Mouse (Mus musculus) olfactory bulb, adult 2 months (tissue): ENCODE results near the gene Il1f5.

ENCODE experiments used
- CTCF ChIP-seq: fragments of 200-500 bp; IDR thresholded peaks from 2 replicates; pipeline ENCODE4 v1.5.1; 2012; ENCODE audit warnings: low read depth, mild to moderate bottlenecking, low read length, moderate library complexity; ENCODE audit not compliant: insufficient read depth
- POLR2A ChIP-seq: fragments of 200-500 bp; IDR thresholded peaks from 2 replicates; pipeline ENCODE4 v1.6.1; 2012; ENCODE audit warnings: mild to moderate bottlenecking, low read depth, low read length, moderate library complexity; ENCODE audit not compliant: insufficient read depth

DNA sequence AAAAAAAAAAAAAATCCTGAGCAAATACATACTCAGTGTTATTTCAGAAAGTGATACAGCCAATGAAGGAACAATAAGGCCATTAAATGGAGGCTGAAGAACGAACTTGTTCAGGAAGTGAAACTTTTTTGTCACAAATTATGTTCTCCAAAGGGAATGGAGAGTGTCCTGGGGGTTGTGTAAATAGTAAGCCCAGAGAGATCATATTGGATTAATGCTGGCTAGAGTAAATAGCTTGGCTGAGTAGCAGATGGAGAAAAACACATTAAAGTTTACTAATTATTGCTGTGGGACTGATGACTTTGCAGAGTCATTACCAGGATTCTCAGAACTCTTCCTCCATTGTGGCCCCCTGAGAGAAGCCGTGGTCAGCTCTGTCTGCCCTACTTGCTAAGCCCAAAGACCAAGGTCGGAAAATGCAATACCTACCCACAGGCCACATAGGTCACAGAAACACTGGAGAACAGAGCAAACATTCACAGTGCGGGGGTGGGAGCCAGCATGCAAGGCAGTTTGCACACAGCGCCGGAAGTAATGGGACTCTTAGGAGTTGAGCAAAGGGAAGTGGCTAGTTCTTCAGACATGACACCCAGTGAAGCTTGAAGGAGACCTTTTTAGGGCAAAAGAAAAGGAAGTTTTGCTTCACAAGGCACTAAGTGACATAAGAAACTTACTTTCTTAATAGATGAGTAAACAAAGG is 34.7 kb downstream of the Il1f5 start:
- TF ChIP-seq CTCF (no peak), POLR2A (no peak)
